Mouse (Mus musculus) stomach, embryonic 14.5 days (tissue): ENCODE results near the gene Arhgef12. TPM values are rescaled to one million over a fixed set of nuclear protein-coding genes. Genes with fewer than 3 reads are reported as not detected.
A peak's percentile ranks its signal among the peaks of the same experiment; 100 is the strongest.

Experiments used
- ATAC-seq: fragments of 200-750 bp; cut with Nextera tagmentation; 2 replicates; pipeline ENCODE4 v1.8.0; 2017; ENCODE audit warnings: low read depth, moderate TSS enrichment; ENCODE audit not compliant: insufficient number of reproducible peaks, insufficient read depth, low FRiP score
- H3K27ac ChIP-seq: fragments of 300-500 bp; sonication (generic); 2 replicates; pipeline ENCODE4 v1.5.1; 2014; ENCODE audit warnings: mild to moderate bottlenecking, low read length, moderate library complexity, mixed read lengths
- H3K27me3 ChIP-seq: fragments of 300-500 bp; sonication (generic); 2 replicates; pipeline ENCODE4 v1.6.1; 2014; ENCODE audit warnings: low read length, control low read depth, mixed read lengths; ENCODE audit not compliant: control insufficient read depth, insufficient read depth
- H3K36me3 ChIP-seq: fragments of 300-500 bp; sonication (generic); 2 replicates; pipeline ENCODE4 v1.6.1; 2014; ENCODE audit warnings: mild to moderate bottlenecking, control low read depth, low read length, moderate library complexity, mixed read lengths; ENCODE audit not compliant: control insufficient read depth, insufficient read depth
- H3K4me1 ChIP-seq: fragments of 300-500 bp; sonication (generic); 2 replicates; pipeline ENCODE4 v1.6.1; 2014; ENCODE audit warnings: low read length, control low read depth, mixed read lengths; ENCODE audit not compliant: control insufficient read depth, insufficient read depth
- H3K4me2 ChIP-seq: fragments of 300-500 bp; sonication (generic); replicated peaks from 2 replicates; pipeline ENCODE4 v1.6.1; 2014; ENCODE audit warnings: low read depth, low read length, control low read depth
- H3K4me3 ChIP-seq: fragments of 300-500 bp; sonication (generic); 2 replicates; pipeline ENCODE4 v1.5.1; 2014; ENCODE audit warnings: low read depth, low read length, control low read depth
- H3K9ac ChIP-seq: fragments of 300-500 bp; sonication (generic); replicated peaks from 2 replicates; pipeline ENCODE4 v1.6.1; 2014; ENCODE audit warnings: low read depth, mild to moderate bottlenecking, control low read depth, low read length, moderate library complexity, mixed read lengths
- H3K9me3 ChIP-seq: fragments of 300-500 bp; sonication (generic); 2 replicates; pipeline ENCODE4 v1.6.1; 2016; ENCODE audit warnings: low read depth, low read length, control low read depth; ENCODE audit not compliant: control insufficient read depth
- WGBS: fragments of 180-500 bp; shearing (Covaris S2); extraction: QIAGEN DNeasy Blood & Tissue Kit; methylation state at CpG from one replicate; pipeline ENCODE4 v1.1.7; 2014; 5-methylcytosine and 5-hydroxymethylcytosine counted together
- polyA plus RNA-seq: library from polyadenylated mRNA; unstranded; fragments of >200 nt; fragmentation: Nextera tagmentation; extraction: Ambion mirVana; gene quantifications from 2 replicates; pipeline ENCODE4 v1.2.1, GENCODE M21; 2014

Arhgef12 gene
- polyA plus RNA-seq, 1 experiment from 2014 or later = 30.3 TPM

GRCm38 (mm10) chr9:43061545-43061944, 45.5 kb downstream of the Arhgef12 start:
- H3K36me3 ChIP-seq = no peaks in the 10 kb centered on the region
- 69% methylated on average over 1 of the region's 1 CpGs for WGBS
- ATAC-seq = no peak

GRCm38 (mm10) chr9:43050391-43050790, 56.6 kb downstream of the Arhgef12 start:
- Histone ChIP-seq H3K4me3 (no peak overlapping the region), H3K4me1 (0 out of 2 replicates have a peak, but pooled peaks cover 7% of the 10 kb centered on the region), H3K9me3 (peaks cover 2% of the 10 kb centered on the region; the same call in 1 of the 2 replicates), H3K27me3 (no peaks in the 10 kb centered on the region), H3K9ac (no peak overlapping the region), H3K36me3 (no peaks in the 10 kb centered on the region), H3K4me2 (no peak overlapping the region), H3K27ac (0 out of 2 replicates have a peak overlapping the region, but pooled peaks have one; percentile 2)
- 82% methylated on average over 2 of the region's 2 CpGs for WGBS
- no peak for ATAC-seq

More at GRCm38 (mm10) chr9:43061545-43061944, 45.5 kb downstream of the Arhgef12 start:
- H3K27ac ChIP-seq = no peak overlapping the region
- no peak overlapping the region for H3K9ac ChIP-seq
- no peaks in the 10 kb centered on the region for H3K27me3 ChIP-seq
- no peaks in the 10 kb centered on the region for H3K9me3 ChIP-seq
- H3K4me1 ChIP-seq = peaks cover 4% of the 10 kb centered on the region; the same call in 1 of the 2 replicates
- no peak overlapping the region for H3K4me2 ChIP-seq
- H3K4me3 ChIP-seq = no peak overlapping the region

GRCm38 (mm10) chr9:43044481-43044880, 62.6 kb downstream of the Arhgef12 start:
- Histone ChIP-seq H3K4me1 (0 out of 2 replicates have a peak, but pooled peaks cover 7% of the 10 kb centered on the region), H3K4me3 (no peak overlapping the region), H3K27ac (no peak overlapping the region), H3K4me2 (no peak overlapping the region), H3K36me3 (no peaks in the 10 kb centered on the region; the same call in 1 of the 2 replicates), H3K9me3 (no peaks in the 10 kb centered on the region), H3K27me3 (no peaks in the 10 kb centered on the region), H3K9ac (no peak overlapping the region)
- no peak for ATAC-seq

GRCm38 (mm10) chr9:43038466-43038865, 68.6 kb downstream of the Arhgef12 start:
- 69% methylated on average over 8 of the region's 8 CpGs for WGBS
- no peak overlapping the region for H3K27ac ChIP-seq

GRCm38 (mm10) chr9:43035208-43035607, 71.8 kb downstream of the Arhgef12 start:
- no peak for ATAC-seq
- Histone ChIP-seq H3K27me3 (no peaks in the 10 kb centered on the region), H3K4me1 (no peaks in the 10 kb centered on the region), H3K9ac (no peak overlapping the region), H3K4me3 (no peak overlapping the region), H3K4me2 (no peak overlapping the region), H3K9me3 (no peaks in the 10 kb centered on the region), H3K36me3 (no peaks in the 10 kb centered on the region), H3K27ac (no peak overlapping the region)
- 41% methylated on average over 4 of the region's 4 CpGs for WGBS

More at GRCm38 (mm10) chr9:43038466-43038865, 68.6 kb downstream of the Arhgef12 start:
- H3K4me2 ChIP-seq = no peak overlapping the region
- H3K36me3 ChIP-seq = no peaks in the 10 kb centered on the region; the same call in 1 of the 2 replicates
- H3K9ac ChIP-seq = no peak overlapping the region
- no peaks in the 10 kb centered on the region for H3K9me3 ChIP-seq
- H3K4me3 ChIP-seq = no peak overlapping the region
- no peaks in the 10 kb centered on the region for H3K27me3 ChIP-seq
- ATAC-seq = no peak
- H3K4me1 ChIP-seq = no peaks in the 10 kb centered on the region

- H3K4me3 ChIP-seq = no peak overlapping the region
- no peak for ATAC-seq
Observed at GRCm38 (mm10) chr9:43034273-43034672, 72.8 kb downstream of the Arhgef12 start.

GRCm38 (mm10) chr9:43027757-43028156, 79.3 kb downstream of the Arhgef12 start:
- H3K9me3 ChIP-seq = no peaks in the 10 kb centered on the region
- 41% methylated on average over 5 of the region's 5 CpGs for WGBS
- H3K27ac ChIP-seq = no peak overlapping the region
- H3K36me3 ChIP-seq = peaks cover 4% of the 10 kb centered on the region; the same call in 1 of the 2 replicates
- no peak for ATAC-seq
- 0 out of 2 replicates have a peak, but pooled peaks cover 3% of the 10 kb centered on the region for H3K4me1 ChIP-seq
- no peaks in the 10 kb centered on the region for H3K27me3 ChIP-seq
- no peak overlapping the region for H3K4me3 ChIP-seq
- H3K4me2 ChIP-seq = no peak overlapping the region
- H3K9ac ChIP-seq = no peak overlapping the region

More at GRCm38 (mm10) chr9:43034273-43034672, 72.8 kb downstream of the Arhgef12 start:
- no peak overlapping the region for H3K4me2 ChIP-seq
- H3K9ac ChIP-seq = no peak overlapping the region
- H3K27me3 ChIP-seq = no peaks in the 10 kb centered on the region
- H3K36me3 ChIP-seq = no peaks in the 10 kb centered on the region
- H3K27ac ChIP-seq = no peak overlapping the region
- H3K9me3 ChIP-seq = no peaks in the 10 kb centered on the region
- H3K4me1 ChIP-seq = no peaks in the 10 kb centered on the region

DNA sequence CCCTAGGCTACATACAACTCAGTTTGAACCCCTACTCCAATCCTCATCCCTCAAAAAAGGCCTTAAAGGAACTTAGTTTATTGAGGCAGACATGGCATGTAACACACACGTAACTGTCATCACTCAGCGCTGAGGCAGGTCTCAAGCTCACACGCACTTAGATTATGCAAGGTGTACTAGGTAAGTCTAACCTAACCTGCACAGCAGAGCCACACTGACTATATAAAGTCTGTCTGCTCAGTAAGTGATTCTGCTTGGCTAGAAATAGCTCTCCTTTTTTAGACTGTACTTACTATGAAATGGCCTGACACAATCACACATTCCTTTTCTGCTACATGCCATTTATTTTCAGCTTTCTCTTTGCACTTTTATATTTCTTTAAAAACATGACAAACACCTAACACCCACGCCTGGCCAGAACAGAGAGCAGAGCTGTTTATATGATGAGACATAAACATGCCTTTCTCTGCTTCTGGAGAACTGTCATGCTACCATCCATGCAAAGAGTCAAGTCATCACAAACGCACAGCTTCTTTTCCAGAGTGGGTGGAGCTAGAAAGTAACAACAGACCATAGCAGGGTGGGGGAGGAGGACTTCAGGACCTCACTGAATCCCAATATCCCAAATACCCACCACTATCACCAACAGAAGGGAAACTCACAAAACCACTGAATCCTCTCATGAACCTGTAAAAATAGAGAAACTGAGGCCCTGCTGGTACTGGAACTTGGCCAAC, 85.4 kb downstream of the Arhgef12 start:
- peaks cover 15% of the 10 kb centered on the region for H3K36me3 ChIP-seq
- WGBS = 72% methylated on average over 5 of the region's 5 CpGs
- no peak for ATAC-seq

More for the DNA sequence above, 85.4 kb downstream of the Arhgef12 start:
- Histone ChIP-seq H3K4me2 (no peak overlapping the region), H3K9ac (no peak overlapping the region), H3K4me1 (no peaks in the 10 kb centered on the region), H3K27me3 (no peaks in the 10 kb centered on the region), H3K4me3 (no peak overlapping the region), H3K9me3 (no peaks in the 10 kb centered on the region), H3K27ac (no peak overlapping the region)
